Mouse (Mus musculus): ENCODE data around the gene Mrpl1. TPM values are rescaled to one million over a fixed set of nuclear protein-coding genes. Genes with fewer than 3 reads are reported as not detected.

Mrpl1 gene
- polyA plus RNA-seq, 1 experiment = 6.8 TPM

- H3K4me3 ChIP-seq (replicated peaks; ENCODE audit: control insufficient read depth, low read depth, low read length) = no peak overlapping the region
- H3K27ac ChIP-seq (ENCODE audit: control insufficient read depth, insufficient read depth, low read depth, low read length, poor library complexity) = no peak overlapping the region
- no peaks in the 10 kb centered on the region for H3K4me1 ChIP-seq (ENCODE audit: control insufficient read depth, insufficient read depth, low read length)
- TF ChIP-seq POLR2A (IDR thresholded peaks at IDR 0.05; ENCODE audit: borderline replicate concordance, control insufficient read depth, low read depth, low read length) = no peak
- TF ChIP-seq CTCF (IDR thresholded peaks at IDR 0.05; ENCODE audit: control insufficient read depth, insufficient read depth, low read length) = no peak
- 62% methylated on average over 5 of the region's 5 CpGs for WGBS
Observed at GRCm38 (mm10) chr5:96306826-96307225, 97.5 kb downstream of the Mrpl1 start.

GRCm38 (mm10) chr5:96308086-96308485 lies 98.8 kb downstream of the Mrpl1 start:
- WGBS = 82% methylated on average over 13 of the region's 13 CpGs
- Histone ChIP-seq H3K4me1 (ENCODE audit: control insufficient read depth, insufficient read depth, low read length) (no peaks in the 10 kb centered on the region), H3K27ac (ENCODE audit: control insufficient read depth, insufficient read depth, low read depth, low read length, poor library complexity) (no peak overlapping the region), H3K4me3 (replicated peaks; ENCODE audit: control insufficient read depth, low read depth, low read length) (no peak overlapping the region)
- TF ChIP-seq CTCF (IDR thresholded peaks at IDR 0.05; ENCODE audit: control insufficient read depth, insufficient read depth, low read length) (no peak), POLR2A (IDR thresholded peaks at IDR 0.05; ENCODE audit: borderline replicate concordance, control insufficient read depth, low read depth, low read length) (no peak)

GRCm38 (mm10) chr5:96308645-96309044 lies 99.4 kb downstream of the Mrpl1 start:
- WGBS = 88% methylated on average over 5 of the region's 5 CpGs
- no peak overlapping the region for H3K27ac ChIP-seq (ENCODE audit: control insufficient read depth, insufficient read depth, low read depth, low read length, poor library complexity)
- no peak overlapping the region for H3K4me3 ChIP-seq (replicated peaks; ENCODE audit: control insufficient read depth, low read depth, low read length)
- no peaks in the 10 kb centered on the region for H3K4me1 ChIP-seq (ENCODE audit: control insufficient read depth, insufficient read depth, low read length)
- no peak for TF ChIP-seq POLR2A (IDR thresholded peaks at IDR 0.05; ENCODE audit: borderline replicate concordance, control insufficient read depth, low read depth, low read length)
- TF ChIP-seq CTCF (IDR thresholded peaks at IDR 0.05; ENCODE audit: control insufficient read depth, insufficient read depth, low read length) = no peak

- H3K4me1 ChIP-seq (ENCODE audit: control insufficient read depth, insufficient read depth, low read length) = no peaks in the 10 kb centered on the region
- no peak overlapping the region for H3K4me3 ChIP-seq (replicated peaks; ENCODE audit: control insufficient read depth, low read depth, low read length)
- TF ChIP-seq POLR2A (IDR thresholded peaks at IDR 0.05; ENCODE audit: borderline replicate concordance, control insufficient read depth, low read depth, low read length) = no peak
- no peak for TF ChIP-seq CTCF (IDR thresholded peaks at IDR 0.05; ENCODE audit: control insufficient read depth, insufficient read depth, low read length)
- 81% methylated on average over 5 of the region's 5 CpGs for WGBS
- no peak overlapping the region for H3K27ac ChIP-seq (ENCODE audit: control insufficient read depth, insufficient read depth, low read depth, low read length, poor library complexity)
Observed at GRCm38 (mm10) chr5:96309566-96309965, 100.3 kb downstream of the Mrpl1 start.

- no peak overlapping the region for H3K27ac ChIP-seq (ENCODE audit: control insufficient read depth, insufficient read depth, low read depth, low read length, poor library complexity)
- no peak for TF ChIP-seq POLR2A (IDR thresholded peaks at IDR 0.05; ENCODE audit: borderline replicate concordance, control insufficient read depth, low read depth, low read length)
- no peak for TF ChIP-seq CTCF (IDR thresholded peaks at IDR 0.05; ENCODE audit: control insufficient read depth, insufficient read depth, low read length)
- H3K4me3 ChIP-seq (replicated peaks; ENCODE audit: control insufficient read depth, low read depth, low read length) = no peak overlapping the region
- H3K4me1 ChIP-seq (ENCODE audit: control insufficient read depth, insufficient read depth, low read length) = no peaks in the 10 kb centered on the region
- WGBS = 75% methylated on average over 8 of the region's 8 CpGs
Observed at GRCm38 (mm10) chr5:96311677-96312076, 102.4 kb downstream of the Mrpl1 start.

Other genes starting within 250 kb of the Mrpl1 start
- 8.1 and 11.9 TPM in 2 replicates for gene Cnot6l, start 45.3 kb upstream of the Mrpl1 start, polyA plus RNA-seq (2011; ENCODE audit: insufficient read depth, insufficient read length, low replicate concordance, missing spikeins)
- gene Fras1, start 164.5 kb downstream of the Mrpl1 start, polyA plus RNA-seq (2011; ENCODE audit: insufficient read depth, insufficient read length, low replicate concordance, missing spikeins) = not detected in 2 replicates

All from bone marrow, adult 2 months (tissue).